Mouse (Mus musculus) gastrocnemius, adult 18-20 months (tissue): Measurements from ENCODE around the gene Gm7257. TPM values are rescaled to one million over a fixed set of nuclear protein-coding genes. Genes with fewer than 3 reads are reported as not detected.

ENCODE experiments used
- DNase-seq: peaks from one replicate; pipeline ENCODE4 v3.0.0; 2021; ENCODE audit warnings: low spot score
- long read RNA-seq, 2 experiments: library from polyadenylated mRNA; stranded (forward); transcript quantifications; one replicate each; pipeline ENCODE4 v2.0.0; 2021
- total RNA-seq, 2 experiments: library from RNA; stranded (reverse); gene quantifications; 2 replicates each; pipeline ENCODE4 v1.2.3; 2021

The Gm7257 gene
- not detected for total RNA-seq
- long read RNA-seq, experiment 1 = 0 reads
- long read RNA-seq, experiment 2 = 0 reads

DNA sequence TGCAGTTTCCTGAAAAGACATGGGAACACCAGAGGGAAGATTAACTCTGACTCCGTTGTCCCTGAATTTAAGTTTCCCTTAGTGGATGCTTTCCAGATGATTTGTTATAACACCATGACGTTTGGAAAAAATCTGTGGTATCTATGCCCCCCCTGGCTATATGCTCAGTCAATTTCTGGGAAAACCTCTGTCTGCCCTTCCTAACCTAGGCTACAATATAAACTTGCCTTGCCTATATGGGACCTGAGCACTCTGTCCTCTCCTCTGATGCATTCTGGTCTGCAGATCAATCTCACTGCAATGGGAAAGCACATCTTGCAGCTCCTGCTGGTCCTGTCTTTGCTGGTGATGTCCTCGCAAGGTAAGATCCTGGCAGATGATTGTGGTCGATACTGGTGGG is at the start of gene Gm7257:
Gene Gm7257, plus strand, starts transcription at position 301 of the 400 bp plus-strand sequence.
- DNase-seq = no peak

GRCm38 (mm10) chr9:36402991-36403390 is 28.7 kb upstream of the Gm7257 start:
- no peak for DNase-seq

GRCm38 (mm10) chr9:36435051-36435764 is 3.5 kb downstream of the Gm7257 start:
- no peak for DNase-seq

DNA sequence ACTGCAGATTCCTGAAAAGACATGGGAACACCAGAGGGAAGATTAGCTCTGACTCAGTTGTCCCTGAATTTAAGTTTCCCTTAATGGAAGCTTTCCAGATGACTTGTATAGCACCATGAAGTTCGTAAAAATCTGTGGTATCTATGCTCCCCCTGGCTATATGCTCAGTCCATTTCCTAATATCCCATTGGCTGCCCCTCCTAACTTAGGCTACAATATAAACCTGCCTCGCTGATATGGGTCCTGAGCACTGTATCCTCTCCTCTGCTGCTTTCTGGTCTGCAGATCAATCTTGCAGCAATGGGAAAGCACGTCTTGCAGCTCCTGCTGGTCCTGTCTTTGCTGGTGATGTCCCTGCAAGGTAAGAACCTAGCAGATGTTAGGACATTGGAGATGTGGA is 43.7 kb downstream of the Gm7257 start, which contains the start of gene Gm9513:
Gene Gm9513, plus strand, starts transcription at position 301 of the 400 bp plus-strand sequence.
- no peak for DNase-seq

Other genes starting within 250 kb of the Gm7257 start
- gene Gm9513, start 43.8 kb downstream of the Gm7257 start, total RNA-seq = not detected
- gene Gm5615, start 110.1 kb downstream of the Gm7257 start, total RNA-seq = not detected
- gene Gm17689, start 150.8 kb downstream of the Gm7257 start, total RNA-seq = not detected
- not detected for gene A630095E13Rik, start 211.5 kb downstream of the Gm7257 start, total RNA-seq